Mouse (Mus musculus) heart, adult 9 months (tissue): ENCODE measurements around the gene Ift27.

ENCODE experiments used
- DNase-seq, 2 experiments: peaks; one replicate each; pipeline ENCODE4 v3.0.0; 2022; ENCODE audit warnings: low spot score in 2 of 2

The Ift27 gene

DNA sequence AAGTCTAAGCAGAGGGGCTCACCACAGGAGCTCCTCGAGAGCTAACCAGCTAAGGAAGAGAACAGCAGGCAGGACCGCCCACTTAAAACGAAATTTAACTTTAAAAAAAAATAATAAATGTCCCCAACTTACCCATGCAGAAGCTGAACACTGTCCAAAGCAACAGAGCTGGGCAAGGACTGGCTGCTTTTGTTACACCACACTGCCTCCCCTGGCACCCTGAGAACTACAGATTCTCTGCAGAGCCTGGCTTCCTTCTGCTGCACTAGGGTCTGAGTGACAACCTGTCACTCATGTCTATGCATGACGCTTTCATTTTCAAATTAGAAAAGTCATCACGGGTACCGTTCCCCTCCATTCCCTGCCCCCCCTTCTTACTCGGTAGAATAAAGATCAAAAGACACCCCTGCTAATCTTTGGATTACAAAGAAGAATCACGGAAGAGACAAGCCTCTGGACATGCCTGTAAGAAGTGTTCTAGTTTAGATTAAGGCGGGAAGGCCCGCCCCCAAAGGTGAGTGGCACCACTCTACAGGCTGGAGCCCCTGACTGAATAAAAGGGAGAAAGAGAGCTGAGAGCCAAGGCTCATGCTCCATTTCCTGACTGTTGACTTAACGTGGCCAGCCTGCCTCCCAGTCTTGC, 1.5 kb downstream of the Ift27 start:
- DNase-seq: no peak

- no peak for DNase-seq
Measured at GRCm38 (mm10) chr15:78171651-78172050, 2.3 kb downstream of the Ift27 start.

DNA sequence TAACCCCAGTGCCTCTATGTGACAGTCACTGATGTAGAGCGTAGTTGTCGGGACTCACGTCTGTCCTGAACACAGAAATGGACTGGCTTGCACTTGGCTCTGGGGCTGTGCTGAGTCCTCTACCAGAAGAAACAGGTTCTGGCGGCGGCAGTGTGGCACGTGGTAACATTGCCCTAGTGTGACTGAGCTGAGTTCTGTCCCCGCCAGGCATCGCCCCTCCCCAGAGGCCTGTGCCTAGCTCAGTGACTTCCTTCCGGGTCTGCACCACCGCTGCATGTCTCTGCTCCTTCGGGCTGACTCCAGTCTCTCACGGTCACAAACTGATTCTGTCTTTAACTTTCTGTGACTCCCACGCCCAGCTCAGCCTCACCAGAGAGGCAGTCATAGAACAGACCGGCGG, 3.2 kb downstream of the Ift27 start:
- no peak for DNase-seq

DNA sequence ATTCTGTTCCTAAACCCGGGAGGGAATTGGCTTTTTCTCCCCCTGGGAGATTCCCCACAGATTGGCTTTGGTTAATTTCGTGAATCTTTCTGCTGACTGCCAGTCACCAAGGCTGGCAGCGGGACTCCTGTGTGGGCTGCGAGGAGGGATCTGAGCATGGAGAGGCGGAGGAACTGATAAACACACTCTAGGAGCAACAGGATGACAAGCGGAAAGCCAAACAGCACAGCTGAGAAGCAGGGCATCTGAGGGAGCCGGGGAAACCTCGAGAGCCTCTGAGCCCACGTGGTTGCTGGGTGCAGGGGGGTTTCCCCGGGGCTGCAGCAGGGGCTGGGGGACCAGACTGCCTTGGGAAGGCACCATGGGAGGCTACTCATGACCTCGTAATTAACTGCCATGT, 4.3 kb downstream of the Ift27 start:
- DNase-seq: no peak

DNA sequence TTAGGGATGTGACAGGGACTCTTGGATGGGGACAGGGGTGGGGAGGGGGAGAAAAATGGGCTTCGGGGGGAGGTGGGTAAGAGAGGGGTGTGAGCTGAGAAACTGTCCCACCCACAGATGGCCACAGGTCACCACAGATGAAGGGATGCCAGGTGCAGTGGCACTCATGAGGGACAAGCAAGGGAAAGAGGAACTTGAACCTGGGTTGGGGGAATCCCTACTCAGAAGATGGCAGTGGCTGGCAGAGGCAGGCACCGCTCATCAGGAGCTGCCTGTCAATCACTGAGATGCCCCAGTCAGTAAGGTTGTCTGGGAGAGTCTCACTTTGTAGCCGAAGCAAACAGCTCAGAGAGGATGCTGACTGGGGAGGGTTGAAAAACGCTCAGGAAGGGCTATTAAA, 8.6 kb downstream of the Ift27 start:
- DNase-seq: no peak

DNA sequence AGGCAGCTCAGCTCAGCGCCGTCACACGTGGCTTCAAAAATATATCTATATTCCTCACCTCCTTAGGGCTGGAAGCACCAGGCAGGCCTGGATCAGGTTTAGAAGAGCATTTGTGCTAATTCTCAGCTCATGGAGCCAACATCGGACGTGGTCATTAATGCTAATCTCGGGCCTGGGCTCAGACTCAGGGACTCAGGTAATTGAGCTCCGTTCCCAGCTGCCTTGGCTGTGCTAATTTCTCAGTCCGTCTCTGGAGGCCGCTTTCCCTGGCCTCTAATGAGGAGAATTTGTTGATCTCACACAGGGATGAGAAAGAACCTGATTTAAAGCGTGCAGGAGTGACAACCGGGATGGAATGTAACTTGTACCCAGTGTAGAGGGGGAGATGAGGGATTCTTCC, 9.4 kb downstream of the Ift27 start:
- no peak for DNase-seq

- DNase-seq: no peak
Measured at GRCm38 (mm10) chr15:78161946-78162345, 12.0 kb downstream of the Ift27 start.

- DNase-seq: no peak
Measured at GRCm38 (mm10) chr15:78158335-78158734, 15.6 kb downstream of the Ift27 start.

DNA sequence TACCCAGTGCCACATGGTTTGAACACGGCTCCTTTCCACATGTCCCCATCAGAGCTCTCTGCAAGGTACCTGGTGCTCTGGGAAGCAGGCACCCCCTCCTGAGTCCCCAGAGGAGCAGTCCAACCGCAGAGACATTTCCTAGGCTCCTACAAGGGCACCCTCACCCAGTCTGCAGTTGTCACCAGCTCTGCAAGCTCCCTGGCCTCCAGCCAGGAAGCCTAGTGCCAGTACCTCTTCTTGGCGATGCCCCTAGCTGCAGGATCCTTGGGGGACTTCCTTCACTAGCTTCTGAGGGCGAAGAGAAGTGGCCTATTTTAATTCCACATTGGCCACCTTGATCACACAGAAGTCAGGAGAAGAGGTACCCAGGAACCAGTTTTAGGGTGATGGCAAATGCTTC, 16.1 kb downstream of the Ift27 start:
- DNase-seq: no peak

GRCm38 (mm10) chr15:78157330-78157729, 16.6 kb downstream of the Ift27 start:
- no peak for DNase-seq

GRCm38 (mm10) chr15:78155421-78155820, 18.5 kb downstream of the Ift27 start:
- DNase-seq: no peak

- no peak for DNase-seq
Measured at GRCm38 (mm10) chr15:78153045-78153775, 20.7 kb downstream of the Ift27 start.

GRCm38 (mm10) chr15:78148565-78148964, 25.3 kb downstream of the Ift27 start:
- DNase-seq: no peak

- no peak for DNase-seq
Measured at GRCm38 (mm10) chr15:78140226-78140625, 33.7 kb downstream of the Ift27 start.

GRCm38 (mm10) chr15:78134606-78135005, 39.3 kb downstream of the Ift27 start:
- DNase-seq: no peak

DNA sequence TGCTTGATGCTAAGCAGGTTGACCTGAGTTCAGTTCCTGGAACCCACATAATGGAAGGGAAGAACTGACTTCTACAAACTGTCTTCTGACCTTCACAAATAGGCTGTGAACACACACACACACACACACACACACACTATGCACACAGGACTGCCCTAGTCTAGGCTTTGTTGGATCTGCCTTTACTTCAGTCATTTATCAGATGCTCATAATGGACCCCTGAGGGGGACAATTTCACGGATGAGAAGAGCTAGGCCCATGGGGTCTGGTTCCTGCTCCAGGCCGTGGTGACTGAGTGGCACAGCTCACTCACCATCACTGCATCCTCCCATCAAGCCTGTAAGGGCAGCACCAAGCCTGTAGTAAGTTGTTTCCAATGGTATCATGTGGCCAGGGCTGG, 40.5 kb downstream of the Ift27 start:
- DNase-seq: no peak

DNA sequence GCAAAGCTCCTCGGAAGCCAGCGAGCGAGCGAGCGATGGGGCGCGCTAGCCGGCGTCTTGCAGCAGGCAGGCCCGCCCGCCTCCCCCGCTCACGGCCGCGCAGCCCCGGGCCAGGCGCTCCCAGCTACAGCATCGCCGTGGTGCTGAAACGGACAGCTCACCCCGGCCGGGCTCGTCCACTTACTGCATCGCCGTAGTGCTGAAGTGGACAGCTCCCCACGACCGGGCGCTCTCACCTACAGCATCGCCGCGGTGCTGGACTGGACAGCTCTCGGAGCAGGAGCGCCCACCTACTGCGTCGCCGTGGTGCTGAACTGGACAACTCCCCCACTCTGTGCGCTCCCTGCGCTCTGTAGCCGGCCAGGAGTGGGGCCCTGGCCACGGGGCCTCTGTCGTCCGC, 54.2 kb downstream of the Ift27 start, which contains the start of gene Cacng2:
Cacng2 (minus strand) TSS at position 325 of the 400 bp plus-strand sequence.
- peak; percentile 85 to 92 for DNase-seq

- no peak for DNase-seq
Measured at GRCm38 (mm10) chr15:78119248-78119647, 54.7 kb downstream of the Ift27 start.

- DNase-seq: no peak
Measured at GRCm38 (mm10) chr15:78118275-78118995, 55.5 kb downstream of the Ift27 start.

GRCm38 (mm10) chr15:78117731-78118130, 56.2 kb downstream of the Ift27 start:
- DNase-seq: no peak

- no peak for DNase-seq
Measured at GRCm38 (mm10) chr15:78116936-78117335, 57.0 kb downstream of the Ift27 start.

GRCm38 (mm10) chr15:78116244-78116643, 57.7 kb downstream of the Ift27 start:
- DNase-seq: no peak
